Mouse (Mus musculus) bone marrow, adult 2 months (tissue): ENCODE data around the gene Ank2. TPM values are rescaled to one million over a fixed set of nuclear protein-coding genes. Genes with fewer than 3 reads are reported as not detected.
"Not testable (repeated sequence)": the region's sequence is repeated elsewhere in the genome, so short reads cannot be mapped to it uniquely, and the experiment has no call there.

Experiments used
- H3K27ac ChIP-seq: fragments of 200-500 bp; 2 replicates; pipeline ENCODE4 v1.5.1; 2012; ENCODE audit warnings: low read depth, mild to moderate bottlenecking, control low read depth, inconsistent platforms, low read length; ENCODE audit not compliant: control insufficient read depth, poor library complexity, insufficient read depth
- H3K4me1 ChIP-seq: fragments of 200-500 bp; 2 replicates; pipeline ENCODE4 v1.6.1; 2011; ENCODE audit warnings: low read length; ENCODE audit not compliant: control insufficient read depth, insufficient read depth
- H3K4me3 ChIP-seq: fragments of 200-500 bp; replicated peaks from 2 replicates; pipeline ENCODE3; 2011; ENCODE audit warnings: mild to moderate bottlenecking, low read depth, low read length, control low read depth; ENCODE audit not compliant: control insufficient read depth
- CTCF ChIP-seq: fragments of 200-500 bp; IDR thresholded peaks from 2 replicates; pipeline ENCODE4 v1.5.1; 2011; ENCODE audit warnings: low read length, control low read depth; ENCODE audit not compliant: control insufficient read depth, insufficient read depth
- POLR2A ChIP-seq: fragments of 200-500 bp; IDR thresholded peaks from 2 replicates; pipeline ENCODE4 v1.6.1; 2011; ENCODE audit warnings: low read depth, mild to moderate bottlenecking, control low read depth, low read length, borderline replicate concordance; ENCODE audit not compliant: control insufficient read depth
- WGBS: fragments of 180-500 bp; shearing (Covaris S2); methylation state at CpG from one replicate; pipeline ENCODE4 v1.1.7; 2018; 5-methylcytosine and 5-hydroxymethylcytosine counted together
- polyA plus RNA-seq: library from polyadenylated mRNA; stranded (reverse); fragments of >200 nt; gene quantifications from 2 replicates; pipeline ENCODE4 v1.2.4, GENCODE M21; 2011; ENCODE audit warnings: low replicate concordance; ENCODE audit not compliant: missing spikeins, insufficient read depth, insufficient read length

Gene Ank2
- polyA plus RNA-seq, 1 experiment = 5.5 TPM

GRCm38 (mm10) chr3:127507878-127508783 is 9.0 kb upstream of the Ank2 start:
- Histone ChIP-seq H3K27ac (no peak overlapping the region), H3K4me3 (no peak overlapping the region), H3K4me1 (no peaks in the 10 kb centered on the region)
- 79% methylated on average over 15 of the region's 15 CpGs for WGBS
- TF ChIP-seq POLR2A = no peak
- no peak for TF ChIP-seq CTCF

DNA sequence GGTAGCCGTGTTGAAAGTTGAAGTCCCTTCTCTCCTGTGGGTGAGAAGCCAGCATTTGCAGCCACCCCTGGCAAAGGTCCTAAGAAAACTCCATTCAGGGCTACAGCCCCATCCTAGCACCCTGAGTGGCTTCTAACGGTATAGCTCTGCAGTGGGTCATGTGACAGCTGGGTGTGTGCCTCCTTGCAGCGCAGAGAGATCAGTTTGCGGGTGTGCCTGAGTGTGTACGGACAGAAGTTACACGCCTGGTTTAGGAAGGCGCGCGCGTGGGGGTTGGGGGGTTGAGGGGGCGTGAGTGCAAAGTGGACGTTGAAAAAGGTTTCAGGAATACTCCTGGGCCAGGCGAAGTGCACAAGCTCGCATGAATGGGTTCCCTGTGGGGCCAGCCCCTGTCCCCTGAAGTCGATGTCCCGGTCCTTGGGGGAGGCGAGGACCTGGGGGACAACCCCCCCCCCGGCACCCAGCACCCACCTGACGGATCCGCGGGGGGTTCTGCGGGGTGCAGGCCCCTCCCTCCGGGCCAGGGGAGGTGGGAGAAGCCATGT is 881 bp downstream of the Ank2 start:
- Histone ChIP-seq H3K4me1 (no peaks in the 10 kb centered on the region), H3K4me3 (no peak overlapping the region), H3K27ac (peak overlapping the region; percentile 31; the same call in 1 of the 2 replicates)
- TF ChIP-seq CTCF = no peak
- 2% methylated on average over 23 of the region's 23 CpGs for WGBS

DNA sequence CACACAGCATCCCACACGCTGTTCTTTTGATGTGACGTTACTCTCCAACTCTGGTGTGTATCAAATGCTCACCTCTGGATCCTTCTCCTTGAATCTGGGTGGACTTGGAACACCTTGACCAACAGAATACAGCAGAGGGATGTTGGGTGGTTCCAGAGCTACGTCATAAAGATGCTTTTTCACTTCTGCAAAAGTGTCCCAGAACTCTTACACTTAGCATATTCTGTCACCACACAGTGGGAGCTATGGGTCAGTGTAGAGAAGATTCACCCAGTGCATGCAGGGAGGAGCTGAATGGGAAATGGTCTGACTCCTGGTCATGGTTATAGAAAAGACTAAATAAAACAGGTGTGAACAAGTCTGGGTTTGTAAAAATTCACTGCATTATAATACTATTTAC is 6.5 kb downstream of the Ank2 start:
- TF ChIP-seq CTCF = no peak
- TF ChIP-seq POLR2A = no peak
- no peak overlapping the region for H3K27ac ChIP-seq
- WGBS = 75% methylated on average over 3 of the region's 3 CpGs
- no peaks in the 10 kb centered on the region for H3K4me1 ChIP-seq
- no peak overlapping the region for H3K4me3 ChIP-seq

DNA sequence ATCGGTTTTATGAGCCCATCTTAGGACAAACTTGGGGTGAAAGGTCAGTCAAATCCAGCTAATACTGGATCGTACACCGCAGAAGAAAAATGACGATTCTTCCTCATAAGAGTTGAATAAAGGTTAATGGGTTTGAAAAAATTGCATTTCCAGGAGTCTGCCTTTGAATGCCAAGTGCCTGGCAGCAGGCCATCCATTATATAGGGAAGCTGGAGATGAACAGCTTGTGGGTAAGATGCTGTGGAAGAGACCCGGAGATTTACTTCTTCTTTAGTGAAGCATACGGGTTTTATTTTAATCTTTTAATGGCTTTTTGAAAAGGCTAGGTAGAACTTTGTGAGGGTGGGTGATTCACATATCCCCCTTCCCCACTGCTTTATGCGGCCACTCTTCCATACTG is 11.8 kb downstream of the Ank2 start:
- 78% methylated on average over 7 of the region's 7 CpGs for WGBS
- Histone ChIP-seq H3K4me3 (no peak overlapping the region), H3K27ac (no peak overlapping the region), H3K4me1 (no peaks in the 10 kb centered on the region)
- TF ChIP-seq POLR2A (no peak), CTCF (no peak)

GRCm38 (mm10) chr3:127485174-127485573 is 14.0 kb downstream of the Ank2 start:
- TF ChIP-seq POLR2A (no peak), CTCF (no peak)
- Histone ChIP-seq H3K27ac (no peak overlapping the region), H3K4me3 (no peak overlapping the region), H3K4me1 (no peaks in the 10 kb centered on the region)
- 83% methylated on average over 10 of the region's 10 CpGs for WGBS

GRCm38 (mm10) chr3:127481658-127482057 is 17.5 kb downstream of the Ank2 start:
- Histone ChIP-seq H3K4me1 (no peaks in the 10 kb centered on the region), H3K27ac (no peak overlapping the region), H3K4me3 (no peak overlapping the region)
- TF ChIP-seq POLR2A (no peak), CTCF (no peak)
- WGBS = 82% methylated on average over 6 of the region's 6 CpGs

- 32% methylated on average over 5 of the region's 5 CpGs for WGBS
- H3K27ac ChIP-seq, H3K4me3 ChIP-seq, H3K4me1 ChIP-seq: not testable (repeated sequence)
Observed at GRCm38 (mm10) chr3:127480369-127480768, 18.8 kb downstream of the Ank2 start.

DNA sequence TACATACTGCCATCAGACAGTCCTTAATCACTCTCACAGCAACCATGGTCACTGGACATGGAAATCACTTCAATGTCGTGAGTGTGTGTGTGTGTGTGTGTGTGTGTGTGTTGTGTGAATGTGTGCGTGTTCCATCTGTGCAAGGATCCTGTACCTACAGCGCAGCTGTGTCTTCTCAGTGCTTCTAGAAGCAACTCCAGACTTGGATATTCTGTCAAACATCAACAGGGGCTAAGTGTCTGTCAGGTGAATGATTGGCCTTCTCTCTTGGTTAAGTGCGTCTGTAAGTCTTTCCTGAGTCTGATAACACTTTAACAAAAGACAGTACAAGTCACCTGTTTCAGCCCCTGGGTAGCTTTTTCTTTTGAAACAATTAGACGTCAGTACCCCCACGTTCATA is 25.0 kb downstream of the Ank2 start:
- H3K4me3 ChIP-seq = no peak overlapping the region
- TF ChIP-seq POLR2A = no peak
- no peak for TF ChIP-seq CTCF
- H3K27ac ChIP-seq = no peak overlapping the region
- H3K4me1 ChIP-seq = no peaks in the 10 kb centered on the region
- WGBS = 81% methylated on average over 6 of the region's 6 CpGs
